Mouse (Mus musculus) spleen, adult 2 months (tissue): ENCODE results near the gene Bpifa5.

Experiments used
- CTCF ChIP-seq: fragments of 200-500 bp; IDR thresholded peaks from 2 replicates; pipeline ENCODE4 v1.5.1; 2011; ENCODE audit warnings: mild to moderate bottlenecking, inconsistent platforms; ENCODE audit not compliant: insufficient read depth, insufficient read length, insufficient replicate concordance; ENCODE audit errors: extremely low read depth
- POLR2A ChIP-seq: fragments of 200-500 bp; IDR thresholded peaks from 2 replicates; pipeline ENCODE4 v1.6.1; 2011; ENCODE audit warnings: low read depth, low read length, inconsistent platforms

DNA sequence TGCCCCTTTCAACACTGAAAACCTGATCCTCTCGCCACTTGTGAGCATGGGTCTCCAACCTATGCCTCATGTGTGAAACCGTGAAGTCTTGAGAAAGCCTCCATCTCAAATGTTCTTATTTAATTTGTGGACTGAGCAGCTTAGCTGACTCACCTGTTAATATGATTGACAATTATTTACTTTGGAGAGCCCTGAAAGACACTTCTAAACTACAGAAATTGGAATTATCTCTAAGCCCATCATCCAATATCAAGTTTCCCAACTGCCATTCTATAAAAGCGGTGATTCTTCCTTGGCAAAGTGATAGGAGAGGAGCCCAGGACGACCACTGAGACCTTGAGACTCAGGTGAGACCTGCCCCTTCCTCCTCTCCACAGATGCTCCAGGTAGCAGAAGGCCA lies 19.8 kb upstream of the Bpifa5 start, which contains the start of gene Bpifa1:
- TF ChIP-seq POLR2A, result no peak
- no peak for TF ChIP-seq CTCF
